Mouse (Mus musculus) olfactory bulb, adult 2 months (tissue): ENCODE results near the gene Mrpl4.

Experiments used
- CTCF ChIP-seq: fragments of 200-500 bp; IDR thresholded peaks from 2 replicates; pipeline ENCODE4 v1.5.1; 2012; ENCODE audit warnings: low read depth, mild to moderate bottlenecking, low read length, moderate library complexity; ENCODE audit not compliant: insufficient read depth
- POLR2A ChIP-seq: fragments of 200-500 bp; IDR thresholded peaks from 2 replicates; pipeline ENCODE4 v1.6.1; 2012; ENCODE audit warnings: mild to moderate bottlenecking, low read depth, low read length, moderate library complexity; ENCODE audit not compliant: insufficient read depth

- TF ChIP-seq CTCF (no peak), POLR2A (no peak)
Measured at GRCm38 (mm10) chr9:20956989-20957388, 45.5 kb upstream of the Mrpl4 start.
